Mouse (Mus musculus) lung, postnatal 4 days (tissue): ENCODE results near the gene Ndufaf8.
A peak's percentile ranks its signal among the peaks of the same experiment; 100 is the strongest.

Source experiments
- DNase-seq, 2 experiments: peaks; one replicate each; pipeline ENCODE4 v3.0.0; 2021

Ndufaf8 gene

DNA sequence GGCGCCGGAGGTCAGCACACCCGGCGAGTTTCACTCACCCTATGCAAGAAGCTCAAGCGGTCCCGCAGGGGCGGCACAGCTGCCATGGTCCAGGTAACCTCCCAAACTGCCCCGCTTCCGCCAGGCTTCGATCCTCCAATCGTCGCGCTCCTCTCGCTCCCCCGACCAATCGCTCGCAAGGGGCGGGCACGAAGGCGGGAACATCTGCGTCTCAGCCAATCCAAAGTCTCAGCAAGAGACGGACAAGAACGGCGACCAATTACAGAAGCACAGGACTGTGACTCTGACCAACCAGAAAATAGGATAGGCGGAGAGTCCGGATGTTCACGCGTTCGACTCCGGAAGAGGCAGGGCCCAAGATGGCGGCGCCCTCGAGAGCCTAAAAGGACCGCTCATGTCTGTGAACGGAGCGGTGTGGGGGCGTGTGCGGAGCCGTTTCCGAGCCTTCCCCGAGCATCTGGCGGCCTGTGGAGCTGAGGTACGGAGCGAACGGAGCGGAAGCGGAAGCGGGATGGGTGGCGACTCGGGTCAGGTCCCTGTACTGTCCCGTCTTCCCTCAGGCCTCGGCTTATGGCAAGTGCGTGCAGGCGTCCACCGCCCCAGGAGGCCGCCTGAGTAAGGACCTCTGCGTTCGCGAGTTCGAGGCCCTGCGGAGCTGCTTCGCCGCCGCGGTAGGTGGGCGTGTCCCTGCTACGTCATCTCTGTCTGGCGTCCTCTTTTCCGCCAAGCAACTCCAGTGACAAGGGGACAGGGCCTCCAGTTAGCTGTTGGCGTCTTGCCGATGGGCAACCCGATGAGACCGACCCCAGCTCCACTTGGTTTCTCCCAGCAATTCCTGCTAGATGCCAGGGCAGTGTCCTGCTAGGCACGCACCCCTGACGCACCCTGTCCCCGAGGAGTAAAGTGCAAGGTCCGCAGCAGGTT, at the start of gene Ndufaf8, which contains the start of gene Tepsin:
Gene Ndufaf8, plus strand, starts transcription at position 341 of the 924 bp plus-strand sequence.
Gene Tepsin, minus strand, starts transcription at position 144 of the 924 bp plus-strand sequence.
- DNase-seq: peak; percentile 98 to 100

DNA sequence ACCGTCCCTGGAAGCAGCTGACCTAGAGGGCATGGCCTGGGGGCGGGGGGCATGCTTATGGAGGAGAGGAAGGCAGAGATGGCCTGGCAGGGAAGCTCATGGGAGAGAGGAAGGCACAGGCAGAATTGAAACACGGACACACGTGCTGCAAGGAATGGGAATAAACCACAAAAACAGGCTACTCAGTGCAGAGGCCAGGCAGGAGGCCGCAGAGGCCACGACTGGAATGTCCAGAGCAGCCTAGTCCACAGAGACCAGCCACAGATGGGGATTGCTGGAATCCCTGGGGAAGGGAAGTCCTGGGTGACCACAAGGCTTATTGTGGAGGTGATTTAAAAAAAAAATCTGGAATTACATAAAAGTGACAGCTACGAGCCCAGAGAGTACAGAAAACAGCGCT, 49.7 kb upstream of the Ndufaf8 start:
- no peak for DNase-seq

DNA sequence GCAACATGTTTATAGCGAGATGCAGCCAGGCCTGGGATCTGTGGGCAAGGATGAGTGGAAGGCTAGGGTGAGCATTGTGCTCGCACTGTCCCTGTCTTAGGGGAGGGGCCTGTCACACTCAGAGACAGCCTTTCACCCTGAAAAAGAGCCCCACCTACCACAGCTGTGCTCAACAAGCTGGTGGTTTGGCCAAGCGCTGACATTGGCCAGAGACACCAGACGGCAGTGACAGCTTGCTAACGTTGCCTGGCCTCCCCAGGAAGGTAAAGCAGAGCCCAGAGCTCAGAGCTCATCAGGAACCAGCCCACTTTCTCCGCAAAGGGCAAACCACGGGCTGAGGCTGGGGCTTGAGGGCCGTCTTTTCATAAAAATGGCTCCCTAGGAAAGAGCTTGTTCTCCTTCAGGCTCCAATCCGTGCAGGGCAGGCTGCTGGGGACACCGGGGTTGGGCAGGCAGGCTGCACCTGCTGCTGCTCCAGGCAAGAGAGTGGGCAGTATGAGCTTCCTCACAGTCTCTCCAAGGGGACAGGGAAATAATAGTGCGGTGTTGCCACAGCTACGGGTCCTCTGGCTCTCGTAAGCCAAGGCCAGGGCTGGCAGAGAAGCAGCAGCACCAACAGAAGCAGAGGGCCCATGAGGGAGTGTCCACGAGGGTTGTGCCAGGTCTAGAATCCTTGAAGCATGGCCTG, 47.5 kb upstream of the Ndufaf8 start:
- DNase-seq: no peak

DNA sequence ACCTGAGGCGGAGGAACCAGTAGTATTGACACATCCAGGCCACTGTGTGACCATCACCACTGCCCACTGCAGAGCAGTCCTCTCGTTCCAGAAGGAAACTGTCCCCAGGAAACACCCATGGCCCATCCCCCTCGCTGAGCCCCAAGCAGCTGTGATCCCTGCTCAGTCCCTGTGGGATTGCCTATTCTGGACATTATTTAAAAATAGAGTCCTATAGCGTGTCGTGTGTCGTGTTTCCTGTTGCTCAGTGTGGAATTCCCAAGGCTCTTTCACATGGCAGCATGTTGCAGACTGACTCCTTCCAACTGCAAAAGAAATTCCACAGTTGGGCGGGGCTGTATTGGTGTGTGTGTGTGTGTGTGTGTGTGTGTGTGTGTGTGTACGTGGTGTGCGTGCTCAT, 46.5 kb upstream of the Ndufaf8 start:
- DNase-seq: peak; percentile 45 to 67

DNA sequence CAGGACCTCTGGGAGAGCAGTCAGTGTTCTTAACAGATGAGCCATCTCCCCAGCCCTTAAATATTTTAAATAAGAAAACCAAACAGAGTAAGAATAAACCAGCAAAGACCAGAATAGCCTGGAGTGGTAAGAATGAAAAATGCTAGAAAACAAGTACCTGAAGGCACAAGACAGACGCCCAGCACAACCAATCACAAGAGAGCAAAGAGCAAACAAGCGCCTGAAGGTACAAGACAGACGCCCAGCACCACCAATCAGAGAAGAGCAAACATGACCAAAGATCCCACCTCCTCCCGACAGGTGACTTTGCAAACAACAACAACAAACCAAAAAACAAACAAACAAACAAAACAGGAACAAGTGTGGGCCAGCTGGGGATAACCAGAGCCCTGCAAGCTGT, 44.9 kb upstream of the Ndufaf8 start:
- no peak for DNase-seq

DNA sequence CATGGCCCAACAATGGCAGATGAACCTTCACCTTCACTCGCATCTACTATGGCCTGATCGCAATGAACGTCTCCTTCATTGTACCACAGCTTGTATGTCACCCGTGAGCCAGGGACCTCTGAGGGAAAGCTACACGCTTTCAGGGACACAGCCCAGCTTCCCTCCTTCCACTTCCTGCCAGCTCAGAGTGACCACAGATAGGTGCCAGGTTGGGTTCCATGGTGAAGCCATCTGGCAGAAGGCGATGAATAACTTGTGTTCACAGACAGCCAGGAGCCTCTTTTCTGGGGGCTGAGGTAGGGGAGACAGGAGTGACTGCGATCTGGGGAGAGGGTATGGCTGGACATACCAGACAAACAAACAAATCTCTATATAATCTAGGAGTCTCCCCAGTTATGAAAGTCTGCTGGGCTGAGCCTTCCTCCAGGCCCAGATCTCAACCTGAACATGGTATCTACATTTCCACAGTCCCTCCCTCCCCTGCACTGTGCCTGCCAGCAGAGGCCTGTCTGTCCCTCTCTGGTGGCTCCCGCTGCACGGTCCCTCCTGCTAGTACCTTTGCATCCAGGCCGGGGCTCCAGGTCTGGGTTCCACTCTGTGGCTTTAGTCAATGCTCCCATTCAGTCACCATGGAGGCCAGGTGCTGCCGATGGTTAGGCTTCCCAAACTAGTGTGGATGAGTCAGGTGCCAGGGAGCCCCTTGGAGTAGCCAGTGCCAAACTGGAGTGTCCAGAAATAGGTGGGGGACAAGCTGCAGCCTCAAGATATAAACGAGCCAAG, 42.6 kb upstream of the Ndufaf8 start:
- DNase-seq: no peak

DNA sequence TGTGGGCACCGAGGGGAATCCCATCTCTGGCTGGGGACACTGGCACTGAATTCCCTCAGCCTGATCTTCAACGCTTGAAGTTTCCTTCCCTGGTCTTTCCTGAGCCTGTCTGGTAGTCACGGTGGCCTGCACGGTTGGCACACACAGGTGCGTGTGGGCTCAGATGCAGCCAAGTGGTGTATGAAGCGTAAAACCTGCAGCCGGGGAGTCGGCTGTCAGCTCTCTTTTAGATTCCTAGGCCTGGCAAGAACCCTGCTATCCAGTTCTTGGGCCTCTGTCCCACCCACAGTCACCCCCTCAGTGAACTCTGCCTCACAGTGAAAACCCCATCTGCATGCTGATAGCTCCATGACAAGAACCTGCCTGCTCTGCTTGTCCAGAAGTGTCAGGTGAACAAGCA, 38.1 kb upstream of the Ndufaf8 start:
- DNase-seq: no peak

DNA sequence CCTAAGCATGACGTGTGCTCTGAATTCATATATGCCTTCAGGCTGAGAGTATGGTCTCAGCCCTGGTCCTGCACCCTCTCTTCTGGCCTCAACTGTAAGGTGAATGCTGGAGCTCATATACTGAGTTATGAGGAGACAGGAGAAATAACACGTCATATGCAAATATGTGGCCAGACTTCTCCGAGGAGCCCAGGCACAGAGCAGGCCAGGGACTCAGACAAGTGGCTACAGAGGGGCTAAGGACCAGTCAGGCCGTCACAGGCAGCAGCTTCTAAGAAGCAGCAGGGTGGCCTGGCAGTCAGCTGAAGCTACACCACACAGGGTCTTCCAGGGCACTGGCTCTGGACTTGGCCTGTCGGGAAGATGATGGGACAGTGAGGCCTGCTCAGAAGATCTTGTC, 35.4 kb upstream of the Ndufaf8 start:
- DNase-seq: no peak

DNA sequence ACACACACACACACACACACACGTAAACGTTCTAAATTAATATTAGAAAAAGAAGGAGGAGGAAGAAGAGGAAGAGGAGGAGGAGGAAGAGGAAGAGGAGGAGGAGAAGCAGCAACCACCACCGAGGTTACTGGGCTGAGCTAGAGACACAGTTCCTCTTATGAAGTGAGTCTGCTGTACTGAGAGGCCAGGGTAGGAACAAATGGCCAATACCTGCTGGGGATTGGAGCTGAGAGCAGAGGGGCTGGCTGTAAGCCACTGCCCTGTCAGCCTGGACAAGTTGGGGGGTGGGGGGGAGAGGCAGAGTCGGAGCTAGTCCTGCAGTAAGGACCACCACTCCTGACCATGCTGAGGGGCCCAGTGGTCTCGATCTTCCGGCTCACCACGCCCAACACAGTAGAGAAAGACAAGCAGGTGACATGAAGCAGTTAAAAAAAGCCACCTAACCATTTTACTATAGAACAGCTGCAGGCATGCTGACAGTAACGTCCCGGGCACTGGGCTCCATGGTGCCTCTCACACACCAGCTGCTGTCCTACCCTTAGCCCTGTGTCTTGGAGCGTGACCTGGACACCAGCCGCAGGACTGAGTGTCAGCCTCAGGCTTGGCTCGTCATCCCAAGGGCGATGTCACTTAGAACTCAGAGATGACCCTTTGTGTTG, 34.6 kb upstream of the Ndufaf8 start:
- DNase-seq: no peak

DNA sequence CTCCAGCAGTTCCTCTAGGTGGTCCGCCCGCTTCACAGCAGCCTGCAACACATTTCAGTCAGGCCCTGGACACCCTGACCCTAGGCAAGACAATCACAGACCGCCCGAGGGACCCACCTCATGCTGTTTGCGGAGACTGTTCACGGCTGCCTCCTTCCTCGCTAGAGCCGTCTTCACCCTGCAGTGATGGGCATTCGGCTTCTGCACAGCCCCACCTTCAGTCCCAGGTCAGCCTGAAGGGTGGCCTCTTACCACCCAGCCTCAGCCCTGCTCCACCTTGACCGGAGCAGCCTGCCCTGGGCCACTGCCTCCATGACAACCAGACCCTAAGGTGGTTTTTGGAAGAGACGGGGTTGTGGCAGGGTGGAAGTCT, 34.1 kb upstream of the Ndufaf8 start:
- DNase-seq: no peak

DNA sequence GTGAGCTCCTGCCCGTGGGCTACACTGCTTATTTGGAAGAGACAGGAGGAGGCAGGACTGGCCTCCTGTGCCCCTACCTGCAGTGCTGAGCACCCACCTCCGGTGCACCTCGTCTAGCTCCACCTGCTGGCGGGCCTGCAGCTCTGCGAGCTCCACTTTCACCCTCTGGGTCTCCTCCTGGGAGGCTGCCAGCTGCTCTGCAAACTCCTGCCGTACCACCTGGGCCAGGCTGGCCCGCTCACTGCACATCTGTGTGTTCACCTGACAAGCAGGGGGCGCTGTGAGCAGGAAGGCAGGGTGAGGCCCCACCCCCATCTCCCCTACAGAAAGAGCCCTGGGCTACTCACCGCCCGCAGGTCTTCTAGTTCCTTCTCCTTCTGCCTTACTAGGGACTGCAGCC, 33.4 kb upstream of the Ndufaf8 start:
- DNase-seq: peak; percentile 73 to 79

DNA sequence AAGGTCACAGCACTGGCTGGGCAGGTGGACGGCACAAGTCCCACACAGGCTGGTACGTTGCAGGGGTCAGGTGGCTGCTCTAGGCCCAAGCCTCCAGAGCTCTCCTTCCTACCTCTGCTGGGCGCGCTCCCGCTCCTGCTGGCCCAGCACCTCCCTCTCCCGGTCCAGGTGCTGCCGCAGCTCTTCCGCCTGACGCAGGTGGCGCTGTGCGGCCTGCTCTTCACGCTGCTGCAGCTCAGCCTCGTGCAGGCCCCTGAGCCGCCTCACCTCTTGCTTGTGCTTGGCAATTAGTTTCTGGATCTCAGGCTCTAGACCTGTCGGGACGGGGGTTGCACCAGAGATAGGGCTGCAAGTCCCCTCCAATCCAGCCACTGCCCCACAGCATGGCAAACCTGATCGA, 30.9 kb upstream of the Ndufaf8 start:
- DNase-seq: no peak

DNA sequence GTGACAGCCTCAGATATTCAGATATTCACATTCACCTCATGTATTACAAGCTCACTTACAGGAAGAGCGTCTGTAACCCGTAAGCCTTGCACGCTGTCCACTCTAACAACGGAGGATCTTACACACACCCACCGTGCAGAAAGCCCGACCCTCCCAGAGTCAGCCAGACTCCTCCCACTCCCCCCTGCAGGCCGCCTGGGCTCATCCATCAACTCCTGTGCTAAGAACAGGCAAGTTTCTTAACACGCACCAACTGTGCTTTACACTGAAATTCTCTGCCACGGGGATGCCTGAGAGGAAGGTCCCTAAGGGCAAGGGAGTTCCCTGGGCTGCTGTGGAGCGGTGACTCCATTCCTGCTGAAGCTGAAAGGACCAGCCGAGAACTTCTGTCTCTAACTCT, 29.5 kb upstream of the Ndufaf8 start:
- no peak for DNase-seq

DNA sequence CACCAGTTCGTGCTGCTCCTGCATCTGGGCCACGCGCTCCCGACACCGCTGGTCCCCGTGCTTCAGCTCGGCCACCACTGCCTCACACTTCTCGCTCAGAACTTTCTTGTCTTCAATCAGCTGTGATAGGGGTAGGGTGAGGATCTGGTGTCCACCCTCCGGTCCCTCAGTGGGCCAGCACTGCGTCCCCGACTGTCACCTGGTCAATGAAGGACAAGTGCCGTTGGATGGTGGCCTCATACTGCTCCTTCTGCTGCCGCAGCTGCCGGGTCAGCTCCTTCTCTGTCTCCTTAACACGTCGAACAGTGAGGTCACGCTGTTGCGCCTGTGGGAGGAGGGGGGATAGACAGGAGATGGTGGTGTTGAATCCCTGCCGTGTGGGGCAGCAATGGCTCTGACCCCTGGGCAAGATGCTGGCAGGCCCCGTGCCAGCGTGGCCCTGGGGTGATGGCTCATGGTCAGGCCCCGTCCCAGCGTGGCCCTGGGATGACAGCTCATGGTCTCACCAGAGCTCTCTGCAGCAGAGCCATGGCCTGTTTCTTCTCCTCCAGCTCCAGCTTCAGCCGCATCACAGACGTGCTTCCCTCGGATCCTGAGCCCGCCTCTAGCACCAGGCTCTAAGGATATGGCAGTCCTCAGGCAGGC, 28.3 kb upstream of the Ndufaf8 start:
- DNase-seq: no peak

DNA sequence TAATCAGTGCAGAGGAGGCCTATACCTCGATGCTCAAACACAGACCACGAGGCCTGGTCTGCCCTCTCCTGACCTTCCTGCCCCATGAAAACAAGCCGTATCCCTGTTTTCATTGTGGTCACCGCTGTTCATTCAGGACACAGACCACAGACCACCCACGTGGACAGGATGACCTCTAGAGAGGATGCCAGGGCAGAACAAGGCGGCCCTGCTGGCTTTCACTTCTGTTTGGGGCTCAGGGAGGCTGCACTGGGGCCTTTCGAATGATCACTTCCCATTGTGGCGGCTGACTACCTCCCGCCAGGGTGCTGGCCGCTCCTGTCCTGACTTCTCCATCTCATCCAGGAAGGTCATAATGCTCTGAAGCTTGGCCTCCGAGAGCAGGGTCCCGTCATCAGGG, 27.7 kb upstream of the Ndufaf8 start:
- peak in 1 of 2 experiments; percentile 30 for DNase-seq

DNA sequence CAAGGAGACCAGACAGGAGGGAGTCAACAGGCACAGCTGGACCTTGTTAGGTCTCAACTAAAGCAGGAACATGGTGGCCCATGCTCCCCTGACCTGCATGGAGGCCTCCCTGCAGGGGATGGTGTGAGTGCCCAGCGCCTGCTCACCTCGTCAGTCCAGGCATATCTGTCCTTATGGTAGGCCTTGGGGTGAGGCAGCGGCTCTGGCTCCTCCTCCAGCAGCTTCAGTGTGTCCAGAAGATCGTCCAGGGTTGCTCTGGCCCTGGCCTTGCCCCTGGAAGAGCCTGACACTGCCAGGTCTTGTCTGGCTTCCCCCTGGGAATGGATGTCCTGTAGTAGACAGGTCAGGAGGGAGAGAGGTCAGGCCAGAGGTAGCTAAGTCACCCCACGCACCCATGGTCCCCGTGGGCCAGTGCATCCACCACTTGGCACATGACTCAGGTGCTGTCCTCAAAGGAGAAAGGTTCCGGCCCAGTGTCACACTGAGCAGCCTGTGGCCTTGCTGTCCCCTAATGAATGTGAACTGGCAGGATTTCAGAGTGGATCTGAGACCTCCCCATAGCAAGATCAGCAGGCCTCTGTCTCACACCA, 26.9 kb upstream of the Ndufaf8 start:
- DNase-seq: no peak

DNA sequence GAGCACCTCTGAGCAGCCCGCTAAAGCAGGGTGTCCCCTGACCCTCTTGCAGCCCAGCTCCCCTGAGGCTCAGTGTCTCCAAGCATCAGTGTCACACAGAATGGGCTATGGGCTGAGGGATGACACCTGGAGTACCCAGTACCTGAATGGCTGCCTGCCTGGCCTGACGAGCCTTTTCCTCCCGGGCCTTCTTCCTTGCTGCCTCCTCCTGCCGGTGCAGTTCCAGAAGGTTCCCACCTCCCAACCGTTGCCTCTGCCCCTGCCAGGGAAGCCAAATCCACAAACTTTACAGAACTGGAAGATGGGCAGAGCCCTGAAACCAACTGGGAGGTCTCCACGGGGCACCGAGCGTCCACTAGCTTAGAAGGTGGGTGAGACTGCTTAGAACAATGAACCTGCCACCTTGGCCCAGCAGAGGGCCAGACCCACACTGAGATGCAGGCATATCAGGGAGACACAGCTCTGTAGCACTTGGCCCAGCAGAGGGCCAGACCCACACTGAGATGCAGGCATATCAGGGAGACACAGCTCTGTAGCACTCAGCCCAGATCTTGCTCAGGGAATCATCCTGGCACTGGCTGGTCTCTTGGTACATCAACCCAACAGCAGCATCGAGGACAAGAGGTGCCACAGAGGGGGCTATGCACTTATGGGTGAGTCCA, 25.6 kb upstream of the Ndufaf8 start:
- DNase-seq: no peak

DNA sequence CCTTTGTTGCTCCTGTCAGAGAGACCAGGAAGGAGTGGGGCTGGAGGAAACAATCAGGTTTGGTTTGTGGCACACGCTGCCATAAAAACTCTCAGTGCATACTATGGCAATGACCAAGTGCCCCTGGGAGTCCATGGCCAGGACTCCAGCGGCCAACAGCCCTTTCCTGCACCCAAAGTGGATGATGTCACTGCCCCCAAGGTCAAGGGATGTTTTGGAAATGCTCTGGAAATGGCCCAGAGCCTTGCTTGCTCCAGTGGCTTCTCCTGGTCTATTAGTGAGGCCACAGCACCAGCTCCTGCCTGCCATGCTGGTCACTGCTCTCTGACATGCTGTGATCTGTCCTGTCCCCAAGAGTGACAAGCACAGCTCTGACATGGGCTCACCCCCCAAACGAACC, 22.5 kb upstream of the Ndufaf8 start:
- DNase-seq: no peak

DNA sequence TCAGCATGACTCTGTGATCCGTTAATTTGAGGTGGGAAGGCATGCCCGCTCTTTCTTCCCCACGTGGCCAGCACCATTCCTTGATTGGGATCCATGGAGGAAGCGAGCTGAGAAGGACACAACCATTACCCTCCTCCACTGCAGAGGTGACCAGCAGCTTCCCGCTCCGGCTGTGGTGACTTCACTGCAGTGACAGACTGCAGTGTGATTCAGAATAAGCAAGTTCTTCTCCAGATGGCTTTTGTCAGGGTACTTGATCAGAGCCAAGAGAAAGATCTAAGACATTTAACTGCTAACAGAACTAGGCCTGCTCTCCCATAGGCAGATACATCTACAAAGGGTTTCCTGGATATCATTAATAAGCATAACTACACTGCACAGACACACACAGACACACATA, 18.4 kb upstream of the Ndufaf8 start:
- no peak for DNase-seq

DNA sequence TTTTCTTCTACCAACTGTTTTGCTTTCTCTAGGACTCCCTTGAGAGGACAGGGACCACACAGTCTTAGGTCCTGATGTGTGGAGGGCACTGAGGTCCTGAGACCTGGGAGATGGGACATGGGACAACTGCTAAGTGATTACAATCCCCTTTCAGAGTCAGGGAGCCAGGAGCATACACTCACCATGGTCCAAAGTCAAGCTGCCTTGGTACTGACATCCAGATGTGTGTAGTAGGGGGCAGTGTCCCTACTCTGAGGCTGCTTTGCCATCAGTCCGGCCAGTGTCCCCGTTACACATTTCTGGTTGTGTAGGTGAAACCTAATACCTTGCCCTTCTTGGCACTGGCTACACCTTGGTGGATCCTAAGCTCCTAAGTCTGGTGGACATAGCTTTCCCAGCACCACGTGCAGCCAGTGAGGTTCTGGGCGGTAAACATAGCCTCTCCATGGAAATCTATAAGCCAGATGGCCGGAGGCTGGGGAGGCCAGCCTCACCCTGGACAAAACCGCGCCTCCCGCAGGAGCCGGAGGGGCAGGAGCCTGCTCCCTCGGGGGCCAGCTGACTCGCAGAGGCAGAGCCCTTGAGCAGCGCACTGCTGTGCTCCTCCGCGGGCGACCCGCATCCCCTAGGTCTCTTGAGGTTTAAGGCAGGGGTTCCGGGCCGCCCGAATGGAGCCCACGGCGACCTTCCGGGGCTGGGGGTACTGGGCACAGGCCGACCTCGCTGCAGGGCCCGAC, 12.7 kb upstream of the Ndufaf8 start:
- DNase-seq: peak; percentile 52 to 58

DNA sequence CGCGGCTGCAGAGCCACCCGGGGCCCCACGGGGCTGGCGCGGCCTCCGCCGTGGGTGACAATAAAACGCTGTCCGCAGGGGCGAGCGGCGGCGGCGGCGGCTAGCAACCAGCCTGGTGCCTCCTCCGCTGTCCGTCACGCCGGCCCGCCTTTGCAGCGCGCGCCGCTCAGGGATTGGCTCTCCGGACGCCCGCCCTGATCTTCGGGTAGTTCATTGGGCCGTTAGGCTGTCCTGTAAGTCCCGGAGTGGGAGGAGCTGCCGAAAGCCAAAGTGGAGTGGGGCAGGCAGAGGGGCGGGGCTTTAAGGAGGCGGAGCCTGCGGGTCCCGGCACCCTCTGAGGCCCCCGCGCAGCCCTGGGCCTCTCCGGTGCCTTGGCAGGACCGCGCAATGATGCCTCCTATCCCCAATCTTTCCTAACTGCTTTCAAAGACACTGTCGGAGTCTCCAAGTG, 12.0 kb upstream of the Ndufaf8 start, which contains the start of gene Cep131:
Gene Cep131, minus strand, starts transcription at position 126 of the 451 bp plus-strand sequence.
- DNase-seq: peak; percentile 98 to 99
